Mouse (Mus musculus): ENCODE data around the gene Gbgt1. TPM values are rescaled to one million over a fixed set of nuclear protein-coding genes. Genes with fewer than 3 reads are reported as not detected.

Gene Gbgt1
- polyA plus RNA-seq, 1 experiment from 2014 or later = 0.56 TPM

- no peak overlapping the region for H3K27ac ChIP-seq (ENCODE audit: low read depth)
- H3K9me3 ChIP-seq (ENCODE audit: low read length) = no peaks in the 10 kb centered on the region
- H3K36me3 ChIP-seq (replicated peaks; ENCODE audit: insufficient read depth, low read length) = no peaks in the 10 kb centered on the region
- no peak overlapping the region for H3K4me3 ChIP-seq (ENCODE audit: low read depth, low read length)
- H3K9ac ChIP-seq (replicated peaks) = no peak overlapping the region
- 86% methylated on average over 6 of the region's 6 CpGs for WGBS (ENCODE audit: insufficient replicate concordance)
- ATAC-seq = no peak
- DNase-seq = no peak
- no peak overlapping the region for H3K4me2 ChIP-seq (ENCODE audit: low read depth, low read length)
- no peak for TF ChIP-seq EP300 (IDR thresholded peaks at IDR 0.05; ENCODE audit: low read depth)
- no peak for TF ChIP-seq CTCF (IDR thresholded peaks at IDR 0.05; ENCODE audit: low read depth)
- H3K27me3 ChIP-seq (ENCODE audit: insufficient read depth, low read length) = no peaks in the 10 kb centered on the region
- H3K4me1 ChIP-seq (ENCODE audit: insufficient read depth) = peaks cover 17% of the 10 kb centered on the region
Observed at GRCm38 (mm10) chr2:28521571-28522151, 25.0 kb downstream of the Gbgt1 start.

DNA sequence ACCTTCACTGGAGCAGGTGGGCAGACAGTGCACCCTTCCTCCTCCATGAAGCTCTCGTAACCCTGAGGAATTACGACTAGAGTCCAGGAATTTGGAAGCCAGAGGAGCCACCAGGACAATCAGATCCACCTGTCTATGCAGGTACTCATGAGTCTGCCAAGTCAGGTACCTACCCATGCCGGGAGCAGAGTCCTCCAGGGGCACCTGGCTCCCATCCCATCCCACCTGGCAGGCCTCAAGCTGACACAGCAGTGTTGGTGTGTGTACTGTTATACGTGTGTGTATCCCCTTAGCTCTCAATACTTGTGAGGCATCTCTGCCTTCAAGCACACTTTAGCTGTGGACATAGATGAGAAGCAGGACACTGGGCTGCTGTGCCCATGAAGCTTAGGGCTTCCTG is 25.5 kb downstream of the Gbgt1 start:
- peaks cover 18% of the 10 kb centered on the region for H3K4me1 ChIP-seq (ENCODE audit: insufficient read depth)
- no peak overlapping the region for H3K4me2 ChIP-seq (ENCODE audit: low read depth, low read length)
- TF ChIP-seq CTCF (IDR thresholded peaks at IDR 0.05; ENCODE audit: low read depth) (no peak), EP300 (IDR thresholded peaks at IDR 0.05; ENCODE audit: low read depth) (no peak)
- H3K27me3 ChIP-seq (ENCODE audit: insufficient read depth, low read length) = no peaks in the 10 kb centered on the region
- no peaks in the 10 kb centered on the region for H3K36me3 ChIP-seq (replicated peaks; ENCODE audit: insufficient read depth, low read length)
- H3K27ac ChIP-seq (ENCODE audit: low read depth) = no peak overlapping the region
- H3K9me3 ChIP-seq (ENCODE audit: low read length) = no peaks in the 10 kb centered on the region
- no peak overlapping the region for H3K9ac ChIP-seq (replicated peaks)
- WGBS (ENCODE audit: insufficient replicate concordance) = 80% methylated on average over 4 of the region's 4 CpGs
- ATAC-seq (no peak), DNase-seq (no peak)
- no peak overlapping the region for H3K4me3 ChIP-seq (ENCODE audit: low read depth, low read length)

DNA sequence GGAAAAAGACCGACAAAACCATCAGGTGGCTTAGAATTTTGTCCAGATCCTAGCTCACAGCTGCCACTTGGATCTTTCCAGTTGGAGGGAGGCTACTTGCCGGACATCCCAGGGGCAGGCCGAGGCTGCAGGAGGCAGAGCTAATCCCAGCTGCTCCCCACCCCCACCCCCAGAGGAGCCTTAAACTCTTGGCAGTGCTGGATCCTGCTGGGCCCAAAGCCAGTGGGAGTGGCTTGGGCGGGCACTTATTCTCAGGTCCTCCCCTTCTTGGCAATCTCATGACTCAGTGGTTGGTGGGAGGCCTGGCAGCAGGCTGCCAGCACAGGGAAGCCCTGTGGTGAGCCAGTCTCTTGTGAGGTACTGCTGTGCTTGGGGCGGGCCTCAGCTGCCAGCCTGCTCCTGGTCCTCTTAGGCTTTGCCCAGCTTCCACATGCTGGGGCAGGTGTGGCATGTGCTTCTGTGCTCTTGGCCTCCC is 27.0 kb downstream of the Gbgt1 start:
- Histone ChIP-seq H3K4me3 (ENCODE audit: low read depth, low read length) (no peak overlapping the region), H3K9me3 (ENCODE audit: low read length) (no peaks in the 10 kb centered on the region), H3K9ac (replicated peaks) (no peak overlapping the region), H3K27me3 (ENCODE audit: insufficient read depth, low read length) (no peaks in the 10 kb centered on the region), H3K36me3 (replicated peaks; ENCODE audit: insufficient read depth, low read length) (no peaks in the 10 kb centered on the region), H3K4me1 (ENCODE audit: insufficient read depth) (peaks cover 15% of the 10 kb centered on the region), H3K4me2 (ENCODE audit: low read depth, low read length) (no peak overlapping the region), H3K27ac (ENCODE audit: low read depth) (no peak overlapping the region)
- TF ChIP-seq CTCF (IDR thresholded peaks at IDR 0.05; ENCODE audit: low read depth) (no peak), EP300 (IDR thresholded peaks at IDR 0.05; ENCODE audit: low read depth) (no peak)
- DNase-seq = peak; percentile 81
- 34% methylated on average over 5 of the region's 5 CpGs for WGBS (ENCODE audit: insufficient replicate concordance)
- ATAC-seq = peak; percentile 73

- no peak for ATAC-seq
- Histone ChIP-seq H3K4me1 (ENCODE audit: insufficient read depth) (peaks cover 15% of the 10 kb centered on the region), H3K4me2 (ENCODE audit: low read depth, low read length) (no peak overlapping the region), H3K27me3 (ENCODE audit: insufficient read depth, low read length) (no peaks in the 10 kb centered on the region), H3K4me3 (ENCODE audit: low read depth, low read length) (no peak overlapping the region), H3K9ac (replicated peaks) (no peak overlapping the region), H3K9me3 (ENCODE audit: low read length) (no peaks in the 10 kb centered on the region), H3K36me3 (replicated peaks; ENCODE audit: insufficient read depth, low read length) (no peaks in the 10 kb centered on the region), H3K27ac (ENCODE audit: low read depth) (peak overlapping the region; percentile 66)
- DNase-seq = no peak
- WGBS (ENCODE audit: insufficient replicate concordance) = 72% methylated on average over 10 of the region's 10 CpGs
- TF ChIP-seq EP300 (IDR thresholded peaks at IDR 0.05; ENCODE audit: low read depth) = no peak
- TF ChIP-seq CTCF (IDR thresholded peaks at IDR 0.05; ENCODE audit: low read depth) = no peak
Observed at GRCm38 (mm10) chr2:28524406-28524805, 27.7 kb downstream of the Gbgt1 start.

DNA sequence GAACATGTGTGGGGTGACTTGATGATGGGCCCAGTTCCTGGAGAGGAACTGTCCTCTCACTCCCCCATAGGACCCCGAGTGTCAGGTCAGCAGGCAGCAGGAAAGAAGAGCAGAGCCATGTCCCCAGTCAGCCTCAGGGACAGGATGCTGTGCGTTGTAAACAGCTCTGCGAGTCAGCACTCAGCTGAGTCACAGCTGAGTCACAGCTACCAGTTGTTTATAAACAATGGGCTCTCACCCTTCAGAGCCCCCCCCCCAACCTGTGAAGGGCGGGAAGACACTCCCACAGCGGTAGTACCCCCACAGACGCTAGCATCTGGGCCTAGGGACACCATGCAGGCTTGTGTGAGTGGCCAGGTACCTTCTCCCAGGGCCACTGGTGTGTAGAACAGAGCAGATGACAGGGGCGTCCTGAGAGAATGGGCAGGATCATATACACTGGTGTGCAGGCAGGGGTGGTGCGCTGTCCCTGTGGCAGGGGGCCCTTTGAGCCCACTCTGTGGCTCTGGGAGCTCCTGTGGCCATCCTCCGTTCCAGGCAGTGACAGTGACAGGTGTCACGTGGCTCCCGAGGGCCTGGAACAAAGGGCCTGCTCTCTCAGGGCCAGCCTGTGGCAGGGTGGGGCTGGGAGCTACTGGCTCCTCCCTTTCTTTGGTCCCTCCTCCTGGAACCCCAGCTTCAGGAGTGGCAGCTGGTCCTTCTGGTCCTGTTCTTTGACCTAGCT is 28.7 kb downstream of the Gbgt1 start:
- WGBS (ENCODE audit: insufficient replicate concordance) = 29% methylated on average over 11 of the region's 11 CpGs

More for the DNA sequence above, 28.7 kb downstream of the Gbgt1 start:
- Histone ChIP-seq H3K9ac (replicated peaks) (no peak overlapping the region), H3K4me2 (ENCODE audit: low read depth, low read length) (no peak overlapping the region), H3K4me3 (ENCODE audit: low read depth, low read length) (no peak overlapping the region), H3K9me3 (ENCODE audit: low read length) (no peaks in the 10 kb centered on the region), H3K36me3 (replicated peaks; ENCODE audit: insufficient read depth, low read length) (no peaks in the 10 kb centered on the region), H3K27me3 (ENCODE audit: insufficient read depth, low read length) (no peaks in the 10 kb centered on the region), H3K4me1 (ENCODE audit: insufficient read depth) (peaks cover 15% of the 10 kb centered on the region), H3K27ac (ENCODE audit: low read depth) (peak overlapping the region; percentile 66)
- ATAC-seq (peak; percentile 65), DNase-seq (no peak)
- TF ChIP-seq CTCF (IDR thresholded peaks at IDR 0.05; ENCODE audit: low read depth) (no peak), EP300 (IDR thresholded peaks at IDR 0.05; ENCODE audit: low read depth) (peak; percentile 52; the same call in 1 of the 2 replicates)

All from liver, postnatal 0 days (tissue).